Mouse (Mus musculus): ENCODE results near the gene Btaf1.

Btaf1 gene

DNA sequence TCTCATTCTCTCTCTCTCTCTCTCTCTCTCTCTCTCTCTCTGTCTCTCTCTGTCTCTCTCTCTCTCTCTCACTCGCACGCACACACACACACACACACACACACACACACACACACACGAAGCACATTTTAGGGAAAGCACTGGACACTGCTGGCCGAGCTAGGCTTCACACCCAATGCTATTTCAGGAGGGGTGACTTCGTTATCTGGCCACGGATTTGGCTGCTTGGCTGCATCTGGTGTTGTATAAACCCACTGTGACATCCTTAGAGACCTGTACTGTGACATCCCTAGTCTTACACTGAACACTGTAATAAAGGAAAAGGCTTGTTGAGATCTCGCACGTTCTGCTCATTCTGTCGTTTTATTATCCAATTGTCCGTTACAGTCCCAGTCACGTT, 95.1 kb downstream of the Btaf1 start:
- no peak for DNase-seq (ENCODE audit: low spot score)

- no peak for DNase-seq (ENCODE audit: low spot score)
Observed at GRCm38 (mm10) chr19:37022146-37022545, 96.3 kb downstream of the Btaf1 start.

DNA sequence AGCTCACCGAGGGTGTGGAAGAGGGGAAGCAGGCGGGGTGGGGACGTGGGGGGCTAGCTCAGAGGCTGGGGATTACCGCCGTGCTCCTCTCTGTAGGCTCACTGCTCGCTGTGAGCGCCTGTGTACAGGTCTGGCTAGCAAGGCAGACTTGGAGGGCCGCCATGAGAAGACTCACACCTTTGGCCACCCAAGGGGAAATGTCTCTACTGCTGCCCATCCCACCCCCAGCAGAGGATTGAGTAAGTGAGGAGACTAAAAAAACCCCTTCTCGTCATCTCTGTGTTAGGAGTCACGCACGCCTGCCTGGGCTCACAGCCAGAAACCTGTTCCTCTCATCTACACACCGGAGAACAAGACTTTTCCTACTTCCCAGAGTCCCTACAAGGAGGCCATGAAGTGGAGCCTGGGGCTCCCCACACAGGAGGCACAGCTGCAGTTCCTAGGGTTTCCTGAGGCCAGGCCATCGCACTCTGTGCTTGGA, 100.0 kb downstream of the Btaf1 start:
- DNase-seq (ENCODE audit: low spot score) = no peak

DNA sequence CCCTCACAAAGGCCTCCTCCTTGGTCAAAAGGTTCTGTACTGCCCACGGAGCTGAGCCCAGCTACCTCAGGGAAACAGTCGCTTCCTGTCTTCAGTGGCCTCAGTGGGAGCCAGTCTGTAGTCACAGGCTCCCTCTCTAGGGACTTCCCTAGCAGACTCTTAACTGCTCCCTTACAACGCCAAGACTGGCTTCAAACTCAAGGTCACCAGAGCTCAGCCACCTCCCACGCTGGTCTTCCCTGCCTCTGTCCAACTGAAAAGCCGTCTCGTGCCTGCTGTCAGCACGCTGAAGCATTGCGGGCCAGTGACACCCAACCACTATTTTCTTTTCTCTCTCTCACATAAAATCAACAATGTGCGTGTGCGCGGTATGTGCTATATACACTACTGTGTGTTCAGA, 100.5 kb downstream of the Btaf1 start:
- no peak for DNase-seq (ENCODE audit: low spot score)

DNA sequence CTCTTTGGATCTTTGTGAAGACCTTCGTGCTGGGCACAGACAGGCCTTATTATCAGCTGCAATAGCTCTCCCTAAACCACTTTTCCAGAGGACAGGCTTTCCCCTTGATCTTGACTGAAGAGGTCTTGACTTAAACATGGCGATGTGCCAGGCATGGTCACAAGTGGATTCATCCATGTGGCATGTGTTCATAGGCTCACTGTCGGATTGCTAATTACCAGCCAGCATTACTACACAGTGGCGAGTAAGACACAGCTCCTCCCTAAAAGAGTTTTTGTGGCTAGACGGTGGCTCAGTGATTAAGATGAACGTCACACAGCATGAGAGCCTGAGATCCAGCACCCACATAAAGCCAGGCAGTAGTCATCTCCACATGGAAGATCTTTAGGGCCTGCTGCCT, 103.9 kb downstream of the Btaf1 start:
- DNase-seq (ENCODE audit: low spot score) = no peak

DNA sequence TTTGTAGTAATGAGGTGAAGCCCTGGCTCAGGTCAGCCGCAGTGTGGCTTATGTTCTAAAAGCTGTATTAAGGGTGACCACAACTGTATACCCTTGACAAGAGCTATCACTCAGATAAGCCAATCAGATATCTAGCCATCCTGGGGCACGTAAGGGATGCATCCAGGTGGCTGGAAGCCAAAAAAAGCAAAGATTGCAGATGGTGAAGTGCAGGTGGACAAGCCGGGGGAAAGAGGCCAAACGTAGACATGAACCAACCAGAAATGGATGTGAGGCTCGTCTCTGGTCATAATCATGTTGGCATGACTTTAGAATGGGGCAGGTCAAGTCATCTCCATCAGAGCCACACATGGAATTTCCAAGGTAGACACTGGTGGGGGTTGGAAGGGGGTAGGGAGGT, 105.6 kb downstream of the Btaf1 start:
- DNase-seq (ENCODE audit: low spot score) = no peak

DNA sequence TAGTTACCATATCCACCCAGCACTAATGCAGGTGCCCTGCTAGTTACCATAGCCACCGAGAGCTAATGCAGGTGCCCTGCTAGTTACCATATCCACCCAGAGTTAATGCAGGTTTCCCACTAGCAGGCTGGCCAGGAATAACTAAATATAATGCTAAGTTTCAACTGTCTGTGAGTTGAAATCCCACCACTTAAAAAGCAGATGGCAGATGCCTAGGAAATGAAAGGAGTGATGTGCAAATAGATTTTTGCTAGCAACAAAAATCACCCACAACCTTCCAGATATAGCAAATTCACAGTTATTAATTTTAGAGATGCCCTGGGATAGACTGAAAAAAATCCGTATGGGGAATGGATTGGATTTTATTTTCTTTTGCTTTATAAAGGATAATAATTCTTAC, 106.5 kb downstream of the Btaf1 start:
- DNase-seq (ENCODE audit: low spot score) = no peak

DNA sequence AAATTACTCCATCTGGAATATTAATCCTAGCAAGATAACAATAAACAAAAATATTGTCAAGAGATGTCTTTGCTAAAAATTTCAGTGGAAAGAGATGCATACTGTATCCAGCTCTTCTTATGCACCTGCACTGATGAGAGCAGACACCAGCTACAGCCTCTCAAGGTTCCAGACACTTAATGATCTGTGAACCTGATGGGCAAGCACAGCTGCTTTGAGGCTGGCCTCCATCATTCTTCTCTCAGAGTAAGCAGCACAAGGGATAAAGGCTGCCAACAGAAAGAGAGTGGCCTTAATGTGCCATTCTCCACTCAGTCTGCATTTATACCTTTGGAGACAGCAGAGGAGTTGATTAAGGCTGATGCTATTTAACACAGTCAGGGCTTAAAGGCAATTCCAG, 115.0 kb downstream of the Btaf1 start:
- no peak for DNase-seq (ENCODE audit: low spot score)

GRCm38 (mm10) chr19:37044431-37044830, 118.6 kb downstream of the Btaf1 start:
- no peak for DNase-seq (ENCODE audit: low spot score)

DNA sequence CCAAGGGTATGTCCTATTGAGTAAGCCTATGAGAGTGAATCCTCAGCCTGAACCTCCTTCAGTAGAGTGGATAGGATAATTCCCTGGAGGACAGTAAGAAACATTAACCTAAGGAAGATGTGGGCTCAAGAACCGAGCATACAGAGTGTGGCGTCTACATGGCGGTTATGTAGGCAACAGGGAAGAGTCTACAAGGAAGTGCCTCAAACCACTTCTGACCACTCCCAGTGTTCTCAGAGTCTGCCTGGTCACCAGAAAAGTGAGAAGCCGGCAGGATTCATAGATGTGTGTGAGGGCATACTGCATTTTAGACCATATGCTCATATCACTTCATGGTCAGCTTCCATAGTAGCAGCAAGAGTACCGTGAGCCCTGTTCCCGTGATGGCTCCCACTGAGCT, 122.6 kb downstream of the Btaf1 start:
- DNase-seq (ENCODE audit: low spot score) = no peak

- DNase-seq (ENCODE audit: low spot score) = peak; percentile 40
Observed at GRCm38 (mm10) chr19:37050643-37051345, 124.9 kb downstream of the Btaf1 start.

DNA sequence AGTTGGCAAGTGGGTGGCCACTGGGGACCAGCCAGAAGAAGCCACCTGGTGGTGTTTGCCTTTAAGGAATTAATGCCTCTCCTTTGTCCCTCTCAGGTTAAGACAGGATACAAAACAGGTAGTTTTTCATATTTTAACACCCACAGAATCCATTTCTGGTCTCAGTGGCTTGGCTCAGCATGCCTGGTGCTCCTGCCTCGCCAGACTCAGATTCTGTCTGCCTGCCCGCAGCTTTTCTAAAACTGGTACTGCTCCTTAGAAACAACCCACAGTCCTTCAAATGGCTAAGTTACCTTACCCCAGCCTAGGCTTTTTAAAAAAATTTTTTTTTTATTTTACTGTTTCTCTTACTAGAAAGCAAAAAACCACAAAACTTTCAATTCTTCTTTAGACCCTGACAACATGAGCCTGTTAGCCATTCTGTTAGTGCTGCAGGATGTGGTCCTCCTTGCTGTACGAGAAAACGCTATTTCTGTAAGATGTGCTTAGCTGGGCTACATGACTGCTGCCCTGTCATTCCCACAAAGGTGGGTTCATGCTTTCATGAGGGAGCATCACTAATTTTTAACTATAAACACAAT, 130.2 kb downstream of the Btaf1 start:
- no peak for DNase-seq (ENCODE audit: low spot score)

DNA sequence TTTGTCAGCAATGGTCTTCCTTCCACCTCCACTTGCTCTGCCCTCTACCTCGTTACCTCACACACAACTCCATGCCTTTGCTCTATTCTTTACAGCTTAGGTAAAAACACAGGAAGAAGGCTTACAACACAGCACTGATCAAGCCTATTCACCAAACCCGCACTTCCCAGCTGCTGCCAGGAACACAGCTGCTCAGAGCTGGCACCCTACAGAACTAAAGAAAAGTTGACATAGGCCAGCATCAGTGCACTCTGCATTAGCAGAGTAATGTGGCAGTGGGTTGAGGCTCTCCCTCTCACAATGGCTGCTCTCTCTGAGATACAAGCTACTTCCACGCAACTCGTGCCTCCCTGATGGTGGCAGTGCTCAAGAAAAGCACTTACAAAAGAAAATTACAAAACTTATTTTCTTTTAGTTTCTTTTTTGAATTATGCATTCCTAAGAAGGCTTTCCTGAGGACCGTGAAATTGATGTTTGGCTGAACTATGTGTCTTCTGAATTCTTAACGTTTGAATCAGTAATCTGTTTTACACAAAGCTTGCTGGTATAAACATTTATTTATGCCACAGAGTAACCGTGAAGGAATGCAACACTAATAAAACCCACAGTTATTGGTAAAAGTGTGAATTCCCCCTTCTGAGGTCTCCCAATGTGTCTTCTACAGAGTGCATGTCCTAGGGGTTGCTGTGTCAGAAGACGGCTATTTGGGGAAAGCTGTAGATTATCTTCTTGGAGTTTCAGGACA, 131.5 kb downstream of the Btaf1 start:
- DNase-seq (ENCODE audit: low spot score) = no peak

DNA sequence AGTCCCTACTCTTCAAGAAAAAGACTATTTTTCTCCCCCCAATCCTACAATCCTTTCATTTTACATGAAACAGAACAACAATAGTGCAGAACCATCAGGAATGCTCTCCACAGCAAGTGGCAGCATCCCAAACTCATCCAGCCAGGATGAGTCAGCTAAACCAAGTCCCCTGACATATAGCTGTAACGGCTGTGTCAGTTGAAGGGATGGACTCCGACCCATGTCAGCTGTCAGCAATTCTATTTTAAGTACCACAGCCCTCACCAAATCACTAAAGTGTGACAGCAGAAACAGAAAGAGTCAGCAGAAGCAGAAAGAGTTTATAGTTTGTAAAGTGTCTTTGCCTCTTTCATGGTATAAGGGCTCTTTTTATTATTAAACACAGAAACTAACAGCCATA, 133.7 kb downstream of the Btaf1 start:
- no peak for DNase-seq (ENCODE audit: low spot score)

DNA sequence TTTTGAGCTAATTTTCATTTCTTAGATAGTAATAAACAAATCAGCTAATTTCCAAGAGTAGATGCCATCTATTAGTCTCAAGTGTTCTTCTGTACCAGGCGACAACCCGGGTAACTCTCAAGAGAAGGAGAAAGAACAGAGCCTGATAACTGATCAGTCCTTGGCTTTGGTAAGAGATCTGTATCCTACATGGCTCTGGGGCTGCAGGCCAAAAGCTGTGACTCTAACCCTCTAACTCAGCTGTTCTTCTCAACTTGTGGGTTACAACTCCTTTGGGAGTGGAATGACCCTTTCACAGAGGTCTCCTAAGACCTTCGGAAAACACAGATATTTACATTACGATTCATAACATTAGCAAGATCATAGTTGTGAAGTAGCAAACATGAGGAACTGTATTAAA, 134.2 kb downstream of the Btaf1 start:
- no peak for DNase-seq (ENCODE audit: low spot score)
